Mouse (Mus musculus): ENCODE results near the gene Sytl3.
"Not testable (repeated sequence)": the region's sequence is repeated elsewhere in the genome, so short reads cannot be mapped to it uniquely, and the experiment has no call there.

DNA sequence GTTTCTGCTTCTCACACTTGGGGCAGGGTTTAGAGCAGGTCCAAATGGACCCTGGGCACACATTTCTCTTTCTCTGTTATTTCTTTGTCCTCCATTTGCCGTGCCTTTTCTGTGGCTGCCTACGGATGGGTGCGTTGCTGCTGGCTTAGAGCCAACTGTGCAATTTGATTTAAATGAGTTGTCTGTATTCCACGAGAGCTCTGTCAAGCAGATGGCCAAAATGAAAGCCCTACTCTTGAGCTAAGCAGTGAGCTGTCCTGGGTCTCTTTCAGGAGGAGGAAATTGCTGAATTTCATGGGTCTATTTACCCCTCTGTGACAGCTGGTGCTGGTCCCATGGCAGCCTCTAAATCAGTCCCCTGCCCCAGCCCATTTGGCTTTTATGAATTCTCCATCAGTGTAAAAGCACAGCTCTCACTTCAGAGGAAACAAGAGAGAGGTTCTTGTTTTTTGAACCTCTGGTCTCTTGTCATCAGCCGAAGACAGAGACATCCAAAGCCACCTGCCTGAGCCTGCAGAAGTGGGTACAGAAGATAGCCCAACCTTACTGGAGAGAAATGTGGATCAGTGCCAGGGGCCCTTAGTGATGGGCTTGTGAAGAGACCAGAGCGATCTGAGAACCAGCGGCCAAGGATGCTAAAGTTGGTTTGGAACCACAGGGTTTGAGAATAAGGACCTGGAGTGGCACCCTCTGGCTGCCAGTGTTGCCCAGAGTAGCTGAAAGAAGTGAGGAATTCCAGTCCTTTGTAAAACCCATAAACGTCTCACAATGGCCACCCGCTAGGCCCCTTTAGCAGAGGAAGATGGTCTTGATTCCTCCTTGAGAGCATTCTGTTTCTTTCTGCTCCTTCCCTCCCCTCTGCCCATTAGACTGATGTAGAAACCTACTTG is 44.7 kb downstream of the Sytl3 start:
- not testable (repeated sequence) for TF ChIP-seq CTCF (conservative IDR thresholded peaks at IDR 0.05; ENCODE audit: insufficient read depth, insufficient read length, low read depth, low read length); POLR2A (IDR thresholded peaks at IDR 0.05; ENCODE audit: low read depth, low read length)

All from kidney, adult 2 months (tissue).